Mouse (Mus musculus): ENCODE data around the gene Esp1. TPM values are rescaled to one million over a fixed set of nuclear protein-coding genes. Genes with fewer than 3 reads are reported as not detected.

Gene Esp1
- polyA plus RNA-seq, 1 experiment from 2014 or later = not detected

- H3K4me1 ChIP-seq (replicated peaks; ENCODE audit: control insufficient read depth, insufficient read depth) = no peaks in the 10 kb centered on the region
- DNase-seq (ENCODE audit: low spot score) (no peak), ATAC-seq (ENCODE audit: low FRiP score, low TSS enrichment) (no peak)
- H3K9ac ChIP-seq (ENCODE audit: low read length) = no peak overlapping the region
- no peaks in the 10 kb centered on the region for H3K9me3 ChIP-seq (ENCODE audit: control insufficient read depth, low read length)
- WGBS = 58% methylated on average over 1 of the region's 1 CpGs
- no peaks in the 10 kb centered on the region for H3K27me3 ChIP-seq (ENCODE audit: control insufficient read depth, insufficient read depth, low read length)
- H3K27ac ChIP-seq (replicated peaks) = no peak overlapping the region
- TF ChIP-seq EP300 (optimal IDR thresholded peaks at IDR 0.05) (no peak), CTCF (IDR thresholded peaks at IDR 0.05; ENCODE audit: low read depth) (no peak)
- no peak overlapping the region for H3K4me3 ChIP-seq (ENCODE audit: low read depth, low read length)
- H3K4me2 ChIP-seq (replicated peaks; ENCODE audit: low read depth) = no peak overlapping the region
- no peaks in the 10 kb centered on the region for H3K36me3 ChIP-seq (ENCODE audit: control insufficient read depth, insufficient read depth, low read length)
Observed at GRCm38 (mm10) chr17:40767120-40767519, 40.2 kb downstream of the Esp1 start.

Other genes starting within 250 kb of the Esp1 start
- 0.22 TPM in 1 of 2 replicates, not detected in the other for gene Esp8, start 207.1 kb upstream of the Esp1 start, polyA plus RNA-seq (2015; fragmentation: Nextera tagmentation; extraction: Ambion mirVana)
- not detected in 2 replicates for gene Esp6, start 165.6 kb upstream of the Esp1 start, polyA plus RNA-seq (2015; fragmentation: Nextera tagmentation; extraction: Ambion mirVana)
- gene Esp4, start 128.5 kb upstream of the Esp1 start, polyA plus RNA-seq (2015; fragmentation: Nextera tagmentation; extraction: Ambion mirVana) = not detected in 2 replicates
- gene Esp3, start 95.0 kb upstream of the Esp1 start, polyA plus RNA-seq (2015; fragmentation: Nextera tagmentation; extraction: Ambion mirVana) = not detected in 2 replicates
- gene Crisp2, start 79.9 kb downstream of the Esp1 start, polyA plus RNA-seq (2015; fragmentation: Nextera tagmentation; extraction: Ambion mirVana) = not detected in 2 replicates
- 0.15 and 0.16 TPM in 2 replicates for gene Rhag, start 84.0 kb downstream of the Esp1 start, polyA plus RNA-seq (2015; fragmentation: Nextera tagmentation; extraction: Ambion mirVana)
- 5.7 and 6.0 TPM in 2 replicates for gene 9130008F23Rik, start 153.4 kb downstream of the Esp1 start, polyA plus RNA-seq (2015; fragmentation: Nextera tagmentation; extraction: Ambion mirVana)
- not detected in 2 replicates for gene Glyatl3, start 187.2 kb downstream of the Esp1 start, polyA plus RNA-seq (2015; fragmentation: Nextera tagmentation; extraction: Ambion mirVana)
- gene Mut, start 207.6 kb downstream of the Esp1 start, polyA plus RNA-seq (2015; fragmentation: Nextera tagmentation; extraction: Ambion mirVana) = 26.0 TPM in 2 replicates
- 8.0 and 10.0 TPM in 2 replicates for gene Cenpq, start 207.9 kb downstream of the Esp1 start, polyA plus RNA-seq (2015; fragmentation: Nextera tagmentation; extraction: Ambion mirVana)